Mouse (Mus musculus) spleen, adult 2 months (tissue): ENCODE measurements around the gene Abr. TPM values are rescaled to one million over a fixed set of nuclear protein-coding genes. Genes with fewer than 3 reads are reported as not detected.

Experiments used
- DNase-seq, 2 experiments: peaks; one replicate each; pipeline versions ENCODE4 v3.0.0 to v3.0.0-alpha.2; 2012 to 2021; ENCODE audit warnings: low spot score in 2 of 2, low read depth in 1 of 2
- H3K27ac ChIP-seq: fragments of 200-500 bp; 2 replicates; pipeline ENCODE4 v1.5.1; 2012; ENCODE audit warnings: low read length, inconsistent platforms; ENCODE audit not compliant: insufficient read depth
- H3K27me3 ChIP-seq: fragments of 200-500 bp; 2 replicates; pipeline ENCODE4 v1.6.1; 2012; ENCODE audit warnings: mild to moderate bottlenecking, moderate library complexity, low read length, inconsistent platforms; ENCODE audit not compliant: control insufficient read depth, insufficient read depth
- H3K36me3 ChIP-seq: fragments of 200-500 bp; 2 replicates; pipeline ENCODE4 v1.6.1; 2012; ENCODE audit warnings: mild to moderate bottlenecking, low read length, inconsistent platforms; ENCODE audit not compliant: control insufficient read depth, insufficient read depth
- H3K4me1 ChIP-seq: fragments of 200-500 bp; 2 replicates; pipeline ENCODE4 v1.6.1; 2011; ENCODE audit warnings: inconsistent platforms; ENCODE audit not compliant: control insufficient read depth, insufficient read depth, insufficient read length
- H3K4me3 ChIP-seq: fragments of 200-500 bp; 2 replicates; pipeline ENCODE4 v1.5.1; 2011; ENCODE audit warnings: mild to moderate bottlenecking, inconsistent platforms; ENCODE audit not compliant: insufficient read depth, insufficient read length; ENCODE audit errors: extremely low read depth
- CTCF ChIP-seq: fragments of 200-500 bp; IDR thresholded peaks from 2 replicates; pipeline ENCODE4 v1.5.1; 2011; ENCODE audit warnings: mild to moderate bottlenecking, inconsistent platforms; ENCODE audit not compliant: insufficient read depth, insufficient read length, insufficient replicate concordance; ENCODE audit errors: extremely low read depth
- POLR2A ChIP-seq: fragments of 200-500 bp; IDR thresholded peaks from 2 replicates; pipeline ENCODE4 v1.6.1; 2011; ENCODE audit warnings: low read depth, low read length, inconsistent platforms
- WGBS: fragments of 180-500 bp; shearing (Covaris S2); methylation state at CpG from one replicate; pipeline ENCODE4 v1.1.7; 2018; 5-methylcytosine and 5-hydroxymethylcytosine counted together
- polyA plus RNA-seq: library from polyadenylated mRNA; depleted of rRNA; stranded (reverse); fragments of >200 nt; gene quantifications from 2 replicates; pipeline ENCODE4 v1.2.3, GENCODE M21; 2012

Abr gene
- polyA plus RNA-seq, 1 experiment: 37.2 TPM

DNA sequence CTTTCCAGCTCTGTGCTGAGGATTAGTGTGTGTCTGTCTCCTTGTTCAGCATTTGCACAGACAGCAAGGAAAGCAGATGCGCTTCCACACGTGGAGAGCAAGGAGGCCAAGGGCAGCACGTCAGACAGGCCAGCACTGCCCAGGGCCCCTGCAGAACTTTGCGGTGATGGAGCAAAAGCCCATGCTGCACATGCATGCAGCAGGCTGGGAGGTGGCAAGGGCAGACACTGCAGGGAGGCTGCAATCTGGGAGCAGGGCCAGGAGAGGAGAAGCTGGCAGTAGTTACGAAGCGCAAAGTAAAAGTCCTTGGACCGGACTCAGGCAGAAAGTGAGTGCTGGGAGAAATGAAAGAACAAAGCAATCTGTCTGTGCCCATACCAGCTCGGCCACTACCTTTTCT is 203.7 kb downstream of the Abr start:
- Histone ChIP-seq H3K27me3 (no peaks in the 10 kb centered on the region), H3K27ac (no peak overlapping the region), H3K4me3 (no peak overlapping the region), H3K4me1 (no peaks in the 10 kb centered on the region), H3K36me3 (peaks cover 42% of the 10 kb centered on the region)
- TF ChIP-seq CTCF (no peak), POLR2A (no peak)
- no peak for DNase-seq
- 89% methylated on average over 8 of the region's 8 CpGs for WGBS

DNA sequence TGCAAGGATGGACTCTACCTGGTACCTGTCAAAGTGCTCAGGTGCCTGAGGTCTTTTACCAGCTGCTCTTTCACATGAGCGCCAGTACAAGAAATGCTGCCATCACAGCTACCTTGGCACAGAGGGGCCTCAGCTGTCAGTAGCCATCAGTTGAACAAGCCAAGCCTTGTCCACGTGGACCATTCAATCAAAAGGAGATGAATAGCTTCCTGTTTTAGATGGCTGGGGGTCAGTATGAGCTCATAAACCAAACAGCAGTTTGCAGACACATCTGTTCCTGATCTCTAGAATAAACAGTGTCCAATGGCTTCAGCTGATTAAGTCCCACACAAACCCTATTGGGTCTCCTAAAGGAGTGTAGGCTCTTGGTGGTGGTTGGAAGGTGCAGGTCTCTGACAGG is 206.1 kb downstream of the Abr start:
- no peak for TF ChIP-seq POLR2A
- TF ChIP-seq CTCF: no peak
- H3K36me3 ChIP-seq: peaks cover 36% of the 10 kb centered on the region
- 74% methylated on average over 2 of the region's 2 CpGs for WGBS
- no peak for DNase-seq
- no peaks in the 10 kb centered on the region for H3K4me1 ChIP-seq
- H3K27me3 ChIP-seq: no peaks in the 10 kb centered on the region
- H3K4me3 ChIP-seq: no peak overlapping the region
- H3K27ac ChIP-seq: no peak overlapping the region

GRCm38 (mm10) chr11:76415001-76415400 is 207.1 kb downstream of the Abr start:
- TF ChIP-seq POLR2A: no peak
- no peak for TF ChIP-seq CTCF
- H3K27me3 ChIP-seq: no peaks in the 10 kb centered on the region
- no peak for DNase-seq
- H3K36me3 ChIP-seq: peaks cover 36% of the 10 kb centered on the region
- no peak overlapping the region for H3K4me3 ChIP-seq
- no peaks in the 10 kb centered on the region for H3K4me1 ChIP-seq
- H3K27ac ChIP-seq: no peak overlapping the region
- 95% methylated on average over 4 of the region's 4 CpGs for WGBS

- no peak for DNase-seq
- Histone ChIP-seq H3K36me3 (peaks cover 28% of the 10 kb centered on the region), H3K27me3 (no peaks in the 10 kb centered on the region), H3K4me3 (no peak overlapping the region), H3K27ac (no peak overlapping the region), H3K4me1 (no peaks in the 10 kb centered on the region)
- WGBS: 93% methylated on average over 4 of the region's 4 CpGs
- TF ChIP-seq POLR2A (no peak), CTCF (no peak)
These were observed 208.9 kb downstream of the Abr start for GRCm38 (mm10) chr11:76413202-76413601.

DNA sequence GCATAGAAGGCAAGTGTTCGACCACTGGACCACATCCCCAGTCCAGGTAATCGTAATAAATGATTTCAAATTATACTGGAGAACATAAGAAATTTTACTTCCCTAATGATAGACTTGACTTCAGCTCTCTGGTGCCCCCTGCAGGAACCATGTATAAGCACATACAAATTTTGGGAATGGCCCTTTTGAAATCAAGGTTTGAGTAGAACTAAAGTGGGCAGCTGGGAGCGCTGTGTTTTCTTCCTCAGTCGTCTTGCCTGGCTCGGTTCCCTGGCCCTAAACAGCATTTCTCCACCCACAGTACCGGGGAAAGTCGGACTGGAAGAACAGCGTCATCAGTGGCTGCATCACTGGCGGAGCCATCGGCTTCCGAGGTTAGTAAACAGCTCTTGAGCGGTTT is 211.3 kb downstream of the Abr start:
- H3K4me1 ChIP-seq: no peaks in the 10 kb centered on the region
- H3K27ac ChIP-seq: no peak overlapping the region
- no peaks in the 10 kb centered on the region for H3K27me3 ChIP-seq
- H3K36me3 ChIP-seq: peaks cover 15% of the 10 kb centered on the region
- TF ChIP-seq CTCF: no peak
- TF ChIP-seq POLR2A: no peak
- no peak overlapping the region for H3K4me3 ChIP-seq
- DNase-seq: peak; percentile 49 to 57
- 68% methylated on average over 12 of the region's 12 CpGs for WGBS

- under 1% methylated on average over 46 of the region's 46 CpGs for WGBS
- peak within 1 kb of the TSS; percentile 77 for H3K4me3 ChIP-seq
- no peaks in the 10 kb centered on the region for H3K36me3 ChIP-seq
- no peaks in the 10 kb centered on the region for H3K4me1 ChIP-seq
- no peaks in the 10 kb centered on the region for H3K27me3 ChIP-seq
- TF ChIP-seq POLR2A (peak; percentile 59), CTCF (peak; percentile 98)
- peak; percentile 98 for DNase-seq
- H3K27ac ChIP-seq: peak within 1 kb of the TSS; percentile 68
These were observed 215.2 kb downstream of the Abr start, which contains the start of gene Timm22 for GRCm38 (mm10) chr11:76406702-76407583. Timm22 (plus strand) TSS chr11:76406952.
